Mouse (Mus musculus): ENCODE measurements around the gene Serpinc1. TPM values are rescaled to one million over a fixed set of nuclear protein-coding genes. Genes with fewer than 3 reads are reported as not detected.
"Not testable (repeated sequence)": the region's sequence is repeated elsewhere in the genome, so short reads cannot be mapped to it uniquely, and the experiment has no call there.

Serpinc1 gene
- polyA plus RNA-seq, 1 experiment, result 14.1 TPM

DNA sequence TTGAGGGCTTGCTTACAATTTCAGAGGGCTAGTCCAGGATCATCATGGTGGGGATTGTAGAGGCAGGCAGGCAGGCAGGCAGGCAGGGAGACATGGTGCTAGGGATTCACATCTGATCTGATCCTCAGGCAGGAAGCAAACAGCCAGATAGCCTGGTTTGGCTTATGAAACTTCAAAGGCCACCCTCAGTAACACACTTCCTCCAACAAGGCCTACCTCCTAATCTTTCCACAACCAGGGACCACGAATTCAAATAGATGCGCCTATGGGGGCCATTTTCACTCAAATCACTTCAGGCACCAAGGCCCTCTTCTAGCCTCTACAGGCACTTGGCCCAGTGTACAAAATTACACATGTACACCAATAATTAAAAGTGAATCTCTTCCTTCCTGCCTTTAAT, 48.8 kb downstream of the Serpinc1 start:
- Histone ChIP-seq H3K27ac (ENCODE audit: control insufficient read depth, insufficient read depth, low read depth, low read length, poor library complexity) (no peak overlapping the region), H3K4me1 (ENCODE audit: control insufficient read depth, insufficient read depth, low read length) (no peaks in the 10 kb centered on the region), H3K4me3 (replicated peaks; ENCODE audit: control insufficient read depth, low read depth, low read length) (no peak overlapping the region)
- no peak for TF ChIP-seq POLR2A (IDR thresholded peaks at IDR 0.05; ENCODE audit: borderline replicate concordance, control insufficient read depth, low read depth, low read length)
- TF ChIP-seq CTCF (IDR thresholded peaks at IDR 0.05; ENCODE audit: control insufficient read depth, insufficient read depth, low read length), result no peak
- 54% methylated on average over 2 of the region's 2 CpGs for WGBS

DNA sequence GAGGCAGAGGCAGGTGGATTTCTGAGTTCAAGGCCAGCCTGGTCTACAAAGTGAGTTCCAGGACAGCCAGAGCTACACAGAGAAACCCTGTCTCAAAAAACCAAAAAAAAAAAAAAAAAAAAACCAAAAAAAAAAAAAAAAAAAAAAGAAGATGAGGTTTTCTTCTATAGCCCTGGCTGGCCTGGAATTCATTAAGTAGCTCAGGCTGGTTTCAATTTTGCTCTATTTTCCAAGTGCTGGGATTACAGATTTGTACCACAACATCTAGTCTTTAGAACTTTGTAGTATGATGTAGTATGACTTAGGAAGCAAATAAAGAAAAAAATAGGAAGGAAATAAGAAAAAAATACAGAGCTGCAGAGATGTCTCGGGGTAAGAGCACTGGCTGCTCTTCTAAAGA, 50.0 kb downstream of the Serpinc1 start:
- not testable (repeated sequence) for H3K4me3 ChIP-seq (replicated peaks; ENCODE audit: control insufficient read depth, low read depth, low read length); H3K27ac ChIP-seq (ENCODE audit: control insufficient read depth, insufficient read depth, low read depth, low read length, poor library complexity); H3K4me1 ChIP-seq (ENCODE audit: control insufficient read depth, insufficient read depth, low read length)
- 63% methylated on average over 1 of the region's 1 CpGs for WGBS

DNA sequence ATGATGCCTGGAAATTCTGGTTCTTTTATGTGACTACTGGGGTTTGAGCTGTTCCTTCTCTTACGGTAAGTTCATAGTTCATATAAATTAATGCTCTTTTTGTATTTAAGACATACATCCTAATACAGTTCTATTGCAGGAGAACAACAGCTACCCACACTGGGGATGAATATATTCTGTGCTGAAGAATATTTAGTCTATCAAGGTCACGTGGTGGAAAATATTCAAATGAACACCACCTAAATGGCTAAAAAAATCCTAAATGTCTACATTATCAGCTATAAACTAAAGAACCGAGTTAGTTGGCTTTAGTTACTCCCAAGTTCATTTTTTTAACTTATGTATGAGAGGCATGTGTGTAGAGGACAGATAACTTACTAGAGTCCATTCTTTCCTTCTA, 51.7 kb downstream of the Serpinc1 start:
- H3K4me1 ChIP-seq (ENCODE audit: control insufficient read depth, insufficient read depth, low read length), result no peaks in the 10 kb centered on the region
- WGBS, result 75% methylated on average over 3 of the region's 3 CpGs
- no peak overlapping the region for H3K27ac ChIP-seq (ENCODE audit: control insufficient read depth, insufficient read depth, low read depth, low read length, poor library complexity)
- no peak for TF ChIP-seq POLR2A (IDR thresholded peaks at IDR 0.05; ENCODE audit: borderline replicate concordance, control insufficient read depth, low read depth, low read length)
- TF ChIP-seq CTCF (IDR thresholded peaks at IDR 0.05; ENCODE audit: control insufficient read depth, insufficient read depth, low read length), result no peak
- no peak overlapping the region for H3K4me3 ChIP-seq (replicated peaks; ENCODE audit: control insufficient read depth, low read depth, low read length)

GRCm38 (mm10) chr1:161031881-161032280, 53.5 kb downstream of the Serpinc1 start:
- H3K4me3 ChIP-seq (replicated peaks; ENCODE audit: control insufficient read depth, low read depth, low read length), result no peak overlapping the region
- 81% methylated on average over 9 of the region's 9 CpGs for WGBS
- H3K4me1 ChIP-seq (ENCODE audit: control insufficient read depth, insufficient read depth, low read length), result peaks cover 1% of the 10 kb centered on the region; the same call in 1 of the 2 replicates
- no peak for TF ChIP-seq POLR2A (IDR thresholded peaks at IDR 0.05; ENCODE audit: borderline replicate concordance, control insufficient read depth, low read depth, low read length)
- TF ChIP-seq CTCF (IDR thresholded peaks at IDR 0.05; ENCODE audit: control insufficient read depth, insufficient read depth, low read length), result no peak
- no peak overlapping the region for H3K27ac ChIP-seq (ENCODE audit: control insufficient read depth, insufficient read depth, low read depth, low read length, poor library complexity)

- peaks cover 1% of the 10 kb centered on the region; the same call in 1 of the 2 replicates for H3K4me1 ChIP-seq (ENCODE audit: control insufficient read depth, insufficient read depth, low read length)
- no peak overlapping the region for H3K4me3 ChIP-seq (replicated peaks; ENCODE audit: control insufficient read depth, low read depth, low read length)
- no peak overlapping the region for H3K27ac ChIP-seq (ENCODE audit: control insufficient read depth, insufficient read depth, low read depth, low read length, poor library complexity)
- no peak for TF ChIP-seq CTCF (IDR thresholded peaks at IDR 0.05; ENCODE audit: control insufficient read depth, insufficient read depth, low read length)
- TF ChIP-seq POLR2A (IDR thresholded peaks at IDR 0.05; ENCODE audit: borderline replicate concordance, control insufficient read depth, low read depth, low read length), result no peak
- 72% methylated on average over 7 of the region's 7 CpGs for WGBS
Observed at GRCm38 (mm10) chr1:161032345-161032744, 54.0 kb downstream of the Serpinc1 start.

- WGBS, result 1% methylated on average over 21 of the region's 21 CpGs
- Histone ChIP-seq H3K4me1 (ENCODE audit: control insufficient read depth, insufficient read depth, low read length) (peaks cover 1% of the 10 kb centered on the region; the same call in 1 of the 2 replicates), H3K4me3 (replicated peaks; ENCODE audit: control insufficient read depth, low read depth, low read length) (peak overlapping the region; percentile 74), H3K27ac (ENCODE audit: control insufficient read depth, insufficient read depth, low read depth, low read length, poor library complexity) (peak overlapping the region; percentile 92)
- TF ChIP-seq CTCF (IDR thresholded peaks at IDR 0.05; ENCODE audit: control insufficient read depth, insufficient read depth, low read length), result no peak
- TF ChIP-seq POLR2A (IDR thresholded peaks at IDR 0.05; ENCODE audit: borderline replicate concordance, control insufficient read depth, low read depth, low read length), result no peak
Observed at GRCm38 (mm10) chr1:161033856-161034434, 55.6 kb downstream of the Serpinc1 start.

GRCm38 (mm10) chr1:161034435-161035280, 56.3 kb downstream of the Serpinc1 start, which contains the start of gene Zbtb37:
Gene Zbtb37 (minus strand): TSS chr1:161034849.
- Histone ChIP-seq H3K4me1 (ENCODE audit: control insufficient read depth, insufficient read depth, low read length) (peaks cover 1% of the 10 kb centered on the region; the same call in 1 of the 2 replicates), H3K27ac (ENCODE audit: control insufficient read depth, insufficient read depth, low read depth, low read length, poor library complexity) (peak within 1 kb of the TSS; percentile 92), H3K4me3 (replicated peaks; ENCODE audit: control insufficient read depth, low read depth, low read length) (peak within 1 kb of the TSS; percentile 92)
- TF ChIP-seq CTCF (IDR thresholded peaks at IDR 0.05; ENCODE audit: control insufficient read depth, insufficient read depth, low read length) (no peak), POLR2A (IDR thresholded peaks at IDR 0.05; ENCODE audit: borderline replicate concordance, control insufficient read depth, low read depth, low read length) (peak; percentile 96)
- WGBS, result under 1% methylated on average over 76 of the region's 76 CpGs

- Histone ChIP-seq H3K4me1 (ENCODE audit: control insufficient read depth, insufficient read depth, low read length) (peaks cover 1% of the 10 kb centered on the region; the same call in 1 of the 2 replicates), H3K27ac (ENCODE audit: control insufficient read depth, insufficient read depth, low read depth, low read length, poor library complexity) (peak overlapping the region; percentile 70), H3K4me3 (replicated peaks; ENCODE audit: control insufficient read depth, low read depth, low read length) (peak overlapping the region; percentile 92)
- TF ChIP-seq CTCF (IDR thresholded peaks at IDR 0.05; ENCODE audit: control insufficient read depth, insufficient read depth, low read length) (no peak), POLR2A (IDR thresholded peaks at IDR 0.05; ENCODE audit: borderline replicate concordance, control insufficient read depth, low read depth, low read length) (no peak)
- under 1% methylated on average over 14 of the region's 14 CpGs for WGBS
Observed at GRCm38 (mm10) chr1:161035281-161035785, 56.9 kb downstream of the Serpinc1 start.

All from bone marrow, adult 2 months (tissue).